Mouse (Mus musculus) c-Kit-negative CD71-positive TER-119-positive erythroid progenitor cells, embryonic 14.5 days (primary cell): ENCODE results near the gene Gm21312.
"Not testable (repeated sequence)": the region's sequence is repeated elsewhere in the genome, so short reads cannot be mapped to it uniquely, and the experiment has no call there.

Experiments used
- DNase-seq: peaks from one replicate; pipeline ENCODE4 v3.0.0-alpha.2; 2013; ENCODE audit warnings: low read depth, low spot score

Gene Gm21312

DNA sequence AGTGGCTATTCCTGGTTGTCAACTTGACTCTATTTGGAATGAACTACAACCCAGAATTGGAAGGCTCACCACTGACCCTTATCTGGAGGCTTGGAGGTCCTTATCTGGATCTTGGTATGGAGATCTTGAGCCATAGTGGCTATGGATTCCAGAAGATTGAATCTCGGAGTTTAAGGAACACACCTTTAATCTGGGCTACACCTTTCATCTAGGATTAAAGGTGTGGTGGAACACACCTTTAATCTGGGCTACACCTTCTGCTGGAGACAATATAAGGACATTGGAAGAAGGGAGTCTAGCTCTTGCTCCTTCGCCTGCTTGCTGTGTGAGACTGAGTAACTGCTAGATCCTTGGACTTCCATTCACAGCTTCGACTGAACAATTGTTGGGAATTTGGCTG, at the start of gene Gm21312:
Gene Gm21312, plus strand, starts transcription at position 301 of the 400 bp plus-strand sequence.
- not testable (repeated sequence) for DNase-seq

- DNase-seq: not testable (repeated sequence)
Measured at GRCm38 (mm10) chr10:104142687-104143086, 34.1 kb upstream of the Gm21312 start, which contains the start of gene Gm21293. TSS of gene Gm21293 (plus strand) at chr10:104142987.

GRCm38 (mm10) chr10:104151197-104151596, 25.6 kb upstream of the Gm21312 start, which contains the start of gene Gm6763:
TSS of gene Gm6763 (plus strand) at chr10:104151497.
- DNase-seq: not testable (repeated sequence)

DNA sequence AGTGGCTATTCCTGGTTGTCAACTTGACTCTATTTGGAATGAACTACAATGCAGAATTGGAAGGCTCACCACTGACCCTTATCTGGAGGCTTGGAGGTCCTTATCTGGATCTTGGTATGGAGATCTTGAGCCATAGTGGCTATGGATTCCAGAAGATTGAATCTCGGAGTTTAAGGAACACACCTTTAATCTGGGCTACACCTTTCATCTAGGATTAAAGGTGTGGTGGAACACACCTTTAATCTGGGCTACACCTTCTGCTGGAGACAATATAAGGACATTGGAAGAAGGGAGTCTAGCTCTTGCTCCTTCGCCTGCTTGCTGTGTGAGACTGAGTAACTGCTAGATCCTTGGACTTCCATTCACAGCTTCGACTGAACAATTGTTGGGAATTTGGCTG, 17.1 kb upstream of the Gm21312 start, which contains the start of gene Gm8764:
Gene Gm8764, plus strand, starts transcription at position 301 of the 400 bp plus-strand sequence.
- DNase-seq: not testable (repeated sequence)

DNA sequence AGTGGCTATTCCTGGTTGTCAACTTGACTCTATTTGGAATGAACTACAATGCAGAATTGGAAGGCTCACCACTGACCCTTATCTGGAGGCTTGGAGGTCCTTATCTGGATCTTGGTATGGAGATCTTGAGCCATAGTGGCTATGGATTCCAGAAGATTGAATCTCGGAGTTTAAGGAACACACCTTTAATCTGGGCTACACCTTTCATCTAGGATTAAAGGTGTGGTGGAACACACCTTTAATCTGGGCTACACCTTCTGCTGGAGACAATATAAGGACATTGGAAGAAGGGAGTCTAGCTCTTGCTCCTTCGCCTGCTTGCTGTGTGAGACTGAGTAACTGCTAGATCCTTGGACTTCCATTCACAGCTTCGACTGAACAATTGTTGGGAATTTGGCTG, 8.6 kb upstream of the Gm21312 start, which contains the start of gene Gm21304:
Gene Gm21304, plus strand, starts transcription at position 301 of the 400 bp plus-strand sequence.
- DNase-seq: not testable (repeated sequence)

- not testable (repeated sequence) for DNase-seq
Measured at GRCm38 (mm10) chr10:104185233-104185632, 8.4 kb downstream of the Gm21312 start, which contains the start of gene Gm20765. TSS of gene Gm20765 (plus strand) at chr10:104185533.

GRCm38 (mm10) chr10:104193742-104194141, 16.9 kb downstream of the Gm21312 start, which contains the start of gene Gm4340:
TSS of gene Gm4340 (plus strand) at chr10:104194042.
- not testable (repeated sequence) for DNase-seq

DNA sequence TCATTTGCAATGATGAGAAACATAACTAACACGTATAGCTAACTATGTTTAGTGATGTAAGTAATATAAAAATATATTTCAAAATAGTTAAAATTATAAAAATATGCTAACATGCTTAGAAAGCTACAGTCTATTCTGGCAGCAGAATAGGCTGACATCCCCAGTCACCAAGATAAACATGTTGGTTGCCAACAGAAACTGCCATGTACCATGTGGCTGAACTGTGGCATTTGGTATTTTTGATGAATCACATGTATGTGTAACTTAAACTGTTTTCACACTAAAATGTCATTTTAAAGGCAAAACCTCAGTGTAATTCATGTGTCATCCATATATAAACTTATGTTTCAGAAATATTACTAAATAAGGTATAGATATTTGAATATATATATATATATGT, 32.8 kb downstream of the Gm21312 start:
- no peak for DNase-seq

DNA sequence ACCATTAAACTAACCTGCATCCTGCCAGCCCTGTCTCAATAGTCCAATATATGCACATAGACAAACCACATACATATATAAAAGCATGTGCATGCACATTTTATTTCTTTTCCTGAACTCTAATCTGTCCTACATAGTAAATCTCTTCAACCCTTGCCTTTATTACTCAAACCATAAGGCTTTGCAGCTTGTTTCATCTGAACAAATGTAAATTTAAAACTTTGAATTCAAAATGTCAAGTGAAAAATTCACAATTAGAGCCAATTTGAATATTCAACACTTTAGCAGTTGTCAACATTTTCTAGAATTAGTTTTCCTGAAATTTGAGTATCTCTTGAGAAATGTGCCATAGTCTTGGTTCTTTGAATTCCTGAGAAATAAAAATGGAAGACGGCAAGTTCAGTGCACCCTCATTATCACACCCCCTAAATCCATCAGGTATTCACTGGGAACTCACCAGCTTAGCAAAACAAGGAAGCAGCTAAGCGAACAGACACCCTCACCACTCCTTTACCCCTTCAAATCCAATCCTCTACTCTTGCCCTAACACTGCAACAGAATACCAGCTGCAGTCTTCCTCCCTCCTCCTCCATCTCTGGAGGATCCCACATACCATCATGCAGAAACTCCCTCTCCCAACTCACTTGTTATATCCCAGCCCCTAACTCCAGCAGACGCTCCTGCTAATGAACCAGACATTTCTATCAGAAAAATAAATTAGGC, 33.6 kb downstream of the Gm21312 start:
- DNase-seq: no peak

DNA sequence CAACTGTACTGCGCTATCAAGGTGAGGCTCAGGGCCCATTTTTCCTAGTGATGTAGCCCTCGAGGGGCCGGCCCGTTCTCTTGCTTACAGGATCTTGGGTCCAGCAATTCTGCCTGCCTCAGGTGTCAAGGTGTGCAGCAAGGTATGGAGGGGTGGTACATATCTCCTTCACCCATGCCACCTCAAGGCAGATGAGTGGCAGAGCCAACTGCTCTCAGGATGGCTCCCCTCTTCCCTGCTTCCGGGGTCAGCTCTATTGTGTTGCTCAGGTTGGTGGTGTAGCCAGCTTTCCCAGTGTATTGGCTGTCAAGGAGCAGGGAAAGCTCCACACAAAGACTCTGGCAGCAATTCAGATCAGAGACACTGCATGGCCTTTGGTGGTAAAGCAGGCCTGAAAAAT, 37.7 kb downstream of the Gm21312 start:
- no peak for DNase-seq

- no peak for DNase-seq
Measured at GRCm38 (mm10) chr10:104220303-104221021, 43.6 kb downstream of the Gm21312 start.
